Mouse (Mus musculus): Measurements from ENCODE around the gene Mlph. TPM values are rescaled to one million over a fixed set of nuclear protein-coding genes. Genes with fewer than 3 reads are reported as not detected.
A peak's percentile ranks its signal among the peaks of the same experiment; 100 is the strongest.

Gene Mlph
- total and polyA plus RNA-seq, 2 experiments from 2014 or later = 0.04 to 0.12 TPM

GRCm38 (mm10) chr1:90901681-90902208 lies 13.1 kb upstream of the Mlph start:
- Histone ChIP-seq H3K4me2 (ENCODE audit: low read depth, low read length) (no peak overlapping the region), H3K4me3 (ENCODE audit: low read depth, low read length) (no peak overlapping the region), H3K27me3 (ENCODE audit: control insufficient read depth, insufficient read depth, low read length) (no peaks in the 10 kb centered on the region; the same call in 1 of the 2 replicates), H3K4me1 (ENCODE audit: control insufficient read depth, insufficient read depth) (peaks cover 14% of the 10 kb centered on the region), H3K9me3 (replicated peaks; ENCODE audit: control insufficient read depth, low read length) (no peaks in the 10 kb centered on the region), H3K9ac (replicated peaks; ENCODE audit: low read depth, low read length) (no peak overlapping the region), H3K27ac (ENCODE audit: low read depth) (no peak overlapping the region), H3K36me3 (replicated peaks; ENCODE audit: control insufficient read depth, insufficient read depth, low read length) (no peaks in the 10 kb centered on the region)
- 73% methylated on average over 6 of the region's 6 CpGs for WGBS
- TF ChIP-seq EP300 (IDR thresholded peaks at IDR 0.05; ENCODE audit: low read depth) (no peak), CTCF (IDR thresholded peaks at IDR 0.05; ENCODE audit: low read depth) (no peak)
- ATAC-seq (ENCODE audit: insufficient read depth, low read depth) (no peak), DNase-seq (ENCODE audit: low spot score) (no peak)

- H3K27me3 ChIP-seq (ENCODE audit: control insufficient read depth, insufficient read depth, low read length) = no peaks in the 10 kb centered on the region; the same call in 1 of the 2 replicates
- H3K36me3 ChIP-seq (replicated peaks; ENCODE audit: control insufficient read depth, insufficient read depth, low read length) = no peaks in the 10 kb centered on the region
- WGBS = 72% methylated on average over 3 of the region's 3 CpGs
These were observed 12.1 kb upstream of the Mlph start for GRCm38 (mm10) chr1:90902751-90903150.

DNA sequence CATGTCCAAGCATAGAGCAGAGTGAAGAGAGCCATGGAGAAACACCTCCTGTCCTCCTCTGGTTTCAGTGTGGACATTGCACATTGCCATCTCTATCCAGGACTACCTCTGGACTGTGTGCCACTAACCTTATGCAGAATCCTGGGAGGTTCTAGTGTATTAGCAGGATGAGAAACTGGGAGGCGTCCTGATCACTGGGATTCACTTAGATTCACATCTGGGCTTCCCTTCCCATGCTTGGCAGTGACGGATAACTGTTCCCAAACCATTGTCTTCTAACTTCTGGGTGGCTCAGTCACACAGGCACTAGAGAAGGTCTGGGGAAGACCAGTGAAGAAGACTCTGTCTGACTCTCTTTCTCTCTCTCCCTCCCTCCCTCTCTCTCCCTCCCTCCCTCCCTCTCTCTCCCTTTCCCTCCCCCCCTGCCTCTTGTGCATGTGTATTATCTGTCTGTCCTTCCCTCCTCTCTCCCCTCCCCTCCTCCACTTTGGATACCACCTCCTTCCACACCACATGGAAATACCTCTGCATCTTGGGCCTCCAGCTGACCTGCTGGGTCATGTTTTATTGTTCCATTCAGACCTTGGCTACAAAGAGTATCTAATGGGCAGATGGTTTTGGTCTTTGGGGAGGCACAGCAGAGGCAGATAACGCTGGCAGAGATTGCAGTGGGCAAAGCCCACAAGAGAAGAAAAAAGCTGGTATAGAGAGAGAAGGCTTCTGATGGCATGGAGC lies 11.5 kb upstream of the Mlph start:
- H3K4me1 ChIP-seq (ENCODE audit: control insufficient read depth, insufficient read depth) = peaks cover under 1% of the 10 kb centered on the region
- no peak overlapping the region for H3K27ac ChIP-seq (ENCODE audit: low read depth)
- no peak for DNase-seq (ENCODE audit: low spot score)
- no peaks in the 10 kb centered on the region for H3K36me3 ChIP-seq (replicated peaks; ENCODE audit: control insufficient read depth, insufficient read depth, low read length)
- no peaks in the 10 kb centered on the region; the same call in 1 of the 2 replicates for H3K27me3 ChIP-seq (ENCODE audit: control insufficient read depth, insufficient read depth, low read length)
- no peak for ATAC-seq (ENCODE audit: insufficient read depth, low read depth)
- no peaks in the 10 kb centered on the region for H3K9me3 ChIP-seq (replicated peaks; ENCODE audit: control insufficient read depth, low read length)
- no peak overlapping the region for H3K4me3 ChIP-seq (ENCODE audit: low read depth, low read length)
- TF ChIP-seq EP300 (IDR thresholded peaks at IDR 0.05; ENCODE audit: low read depth) = no peak
- TF ChIP-seq CTCF (IDR thresholded peaks at IDR 0.05; ENCODE audit: low read depth) = no peak
- H3K9ac ChIP-seq (replicated peaks; ENCODE audit: low read depth, low read length) = no peak overlapping the region
- 48% methylated on average over 3 of the region's 3 CpGs for WGBS
- H3K4me2 ChIP-seq (ENCODE audit: low read depth, low read length) = no peak overlapping the region

More at GRCm38 (mm10) chr1:90902751-90903150, 12.1 kb upstream of the Mlph start:
- ATAC-seq (ENCODE audit: insufficient read depth, low read depth) = no peak
- DNase-seq (ENCODE audit: low spot score) = no peak
- Histone ChIP-seq H3K9ac (replicated peaks; ENCODE audit: low read depth, low read length) (no peak overlapping the region), H3K4me2 (ENCODE audit: low read depth, low read length) (no peak overlapping the region), H3K4me1 (ENCODE audit: control insufficient read depth, insufficient read depth) (peaks cover 5% of the 10 kb centered on the region), H3K27ac (ENCODE audit: low read depth) (no peak overlapping the region), H3K4me3 (ENCODE audit: low read depth, low read length) (no peak overlapping the region), H3K9me3 (replicated peaks; ENCODE audit: control insufficient read depth, low read length) (no peaks in the 10 kb centered on the region)
- no peak for TF ChIP-seq CTCF (IDR thresholded peaks at IDR 0.05; ENCODE audit: low read depth)

- Histone ChIP-seq H3K9me3 (replicated peaks; ENCODE audit: control insufficient read depth, low read length) (no peaks in the 10 kb centered on the region), H3K4me1 (ENCODE audit: control insufficient read depth, insufficient read depth) (no peaks in the 10 kb centered on the region; the same call in 1 of the 2 replicates), H3K27ac (ENCODE audit: low read depth) (no peak overlapping the region), H3K27me3 (ENCODE audit: control insufficient read depth, insufficient read depth, low read length) (no peaks in the 10 kb centered on the region; the same call in 1 of the 2 replicates), H3K36me3 (replicated peaks; ENCODE audit: control insufficient read depth, insufficient read depth, low read length) (no peaks in the 10 kb centered on the region), H3K4me2 (ENCODE audit: low read depth, low read length) (no peak overlapping the region), H3K9ac (replicated peaks; ENCODE audit: low read depth, low read length) (no peak overlapping the region), H3K4me3 (ENCODE audit: low read depth, low read length) (no peak overlapping the region)
- DNase-seq (ENCODE audit: low spot score) (peak; percentile 57), ATAC-seq (ENCODE audit: insufficient read depth, low read depth) (no peak; the same call in 1 of the 2 replicates)
- no peak for TF ChIP-seq CTCF (IDR thresholded peaks at IDR 0.05; ENCODE audit: low read depth)
- no peak for TF ChIP-seq EP300 (IDR thresholded peaks at IDR 0.05; ENCODE audit: low read depth)
- 57% methylated on average over 8 of the region's 8 CpGs for WGBS
These were observed 10.9 kb upstream of the Mlph start for GRCm38 (mm10) chr1:90903971-90904458.

- Histone ChIP-seq H3K27ac (ENCODE audit: low read depth) (0 out of 2 replicates have a peak overlapping the region, but pooled peaks have one; percentile 15), H3K27me3 (ENCODE audit: control insufficient read depth, insufficient read depth, low read length) (no peaks in the 10 kb centered on the region; the same call in 1 of the 2 replicates), H3K4me2 (ENCODE audit: low read depth, low read length) (no peak overlapping the region), H3K4me1 (ENCODE audit: control insufficient read depth, insufficient read depth) (peaks cover 7% of the 10 kb centered on the region), H3K36me3 (replicated peaks; ENCODE audit: control insufficient read depth, insufficient read depth, low read length) (no peaks in the 10 kb centered on the region), H3K9me3 (replicated peaks; ENCODE audit: control insufficient read depth, low read length) (no peaks in the 10 kb centered on the region), H3K4me3 (ENCODE audit: low read depth, low read length) (no peak overlapping the region), H3K9ac (replicated peaks; ENCODE audit: low read depth, low read length) (no peak overlapping the region)
- DNase-seq (ENCODE audit: low spot score) (no peak), ATAC-seq (ENCODE audit: insufficient read depth, low read depth) (no peak)
- TF ChIP-seq EP300 (IDR thresholded peaks at IDR 0.05; ENCODE audit: low read depth) = no peak
- no peak for TF ChIP-seq CTCF (IDR thresholded peaks at IDR 0.05; ENCODE audit: low read depth)
- WGBS = 84% methylated on average over 7 of the region's 7 CpGs
These were observed 10.0 kb upstream of the Mlph start for GRCm38 (mm10) chr1:90904729-90905404.
